Mouse (Mus musculus) embryo, embryonic 10 days (tissue): ENCODE results near the gene Herpud2.
A peak's percentile ranks its signal among the peaks of the same experiment; 100 is the strongest.

Source experiments
- DNase-seq: peaks from one replicate; pipeline ENCODE4 v3.0.0-alpha.2; 2015; ENCODE audit warnings: low spot score

Gene Herpud2

GRCm38 (mm10) chr9:25151611-25152241 lies at the start of gene Herpud2:
Herpud2 (minus strand) TSS chr9:25151820.
- peak; percentile 95 for DNase-seq

GRCm38 (mm10) chr9:25200987-25201386 lies 49.4 kb upstream of the Herpud2 start:
- no peak for DNase-seq

- DNase-seq, result no peak
These were observed 48.5 kb upstream of the Herpud2 start for GRCm38 (mm10) chr9:25200148-25200547.

DNA sequence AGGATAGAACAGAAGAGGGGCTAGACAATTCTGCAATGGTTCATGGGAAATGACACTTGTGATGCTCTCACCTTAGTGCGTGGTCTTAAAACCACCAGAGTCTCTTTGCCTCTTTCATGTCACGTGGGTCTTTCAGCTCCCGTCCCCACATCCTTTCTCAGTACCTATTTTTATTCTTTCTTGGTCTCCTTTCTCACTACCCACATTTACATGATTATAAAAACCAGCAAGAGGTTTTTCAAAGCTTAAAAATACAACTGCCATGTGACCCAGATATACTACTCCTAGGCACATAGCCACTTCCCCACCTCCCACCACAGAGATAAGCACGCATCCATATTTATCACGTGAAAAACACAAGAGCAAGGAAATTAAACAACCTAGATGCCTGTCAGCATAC lies 45.1 kb upstream of the Herpud2 start:
- no peak for DNase-seq

GRCm38 (mm10) chr9:25191612-25192011 lies 40.0 kb upstream of the Herpud2 start:
- DNase-seq, result no peak

DNA sequence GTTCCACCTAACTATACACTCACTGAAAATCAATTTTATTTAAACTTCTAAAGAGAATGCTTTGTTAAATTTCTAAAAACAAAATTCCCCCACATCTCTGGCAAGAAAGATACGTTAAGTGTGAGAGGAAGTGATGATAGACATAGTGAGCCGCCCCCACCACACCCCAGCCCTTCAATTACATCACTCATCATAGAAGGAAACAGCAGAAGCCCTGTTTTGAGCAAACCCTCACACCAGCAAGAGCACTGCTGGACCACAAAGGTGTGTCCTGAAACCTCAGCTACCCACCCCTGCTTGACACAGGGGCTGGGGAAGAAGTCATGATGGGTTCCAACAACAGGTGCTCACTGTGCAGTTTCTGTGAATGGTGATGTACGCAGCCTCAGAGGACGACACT lies 34.9 kb upstream of the Herpud2 start:
- DNase-seq, result no peak

DNA sequence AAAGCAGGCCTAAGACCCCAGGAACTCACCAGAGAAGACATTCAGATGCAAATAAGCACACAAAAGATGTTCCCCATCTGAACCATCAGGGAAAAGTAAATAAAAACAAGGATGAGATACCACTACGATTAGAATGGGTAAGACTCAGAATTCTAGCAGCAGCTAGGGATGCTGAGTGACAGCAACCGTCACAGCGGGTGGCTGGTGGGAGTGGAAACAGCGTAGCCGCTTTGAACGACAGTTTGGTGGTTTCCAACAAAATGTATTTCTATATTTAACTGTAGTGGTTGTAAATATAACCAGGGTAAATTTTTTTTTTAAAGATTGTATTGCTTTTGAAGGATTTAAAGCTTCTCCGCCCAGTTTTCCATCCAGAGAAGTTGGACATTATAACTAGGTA lies 34.2 kb upstream of the Herpud2 start:
- no peak for DNase-seq

GRCm38 (mm10) chr9:25184606-25185005 lies 33.0 kb upstream of the Herpud2 start:
- DNase-seq, result no peak

GRCm38 (mm10) chr9:25178066-25178465 lies 26.4 kb upstream of the Herpud2 start:
- no peak for DNase-seq

DNA sequence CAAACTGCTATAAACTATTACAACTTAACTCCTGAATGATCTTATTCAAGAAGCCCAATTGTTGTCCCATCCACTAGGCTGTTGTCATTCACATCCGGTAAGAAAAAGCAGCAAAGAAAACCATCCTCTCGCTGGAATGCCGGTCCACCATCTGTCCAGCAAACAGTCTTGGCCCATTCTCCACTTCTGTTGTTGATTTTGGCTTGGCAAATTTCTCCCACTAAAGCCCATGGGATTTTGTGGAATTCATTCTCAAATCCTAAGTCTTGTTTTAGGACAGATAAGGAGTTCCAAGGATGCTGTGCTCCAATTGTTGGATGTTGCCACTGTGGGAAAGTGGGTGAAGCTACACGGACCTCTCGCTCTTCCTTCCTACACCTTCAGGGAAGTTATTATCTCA lies 25.6 kb upstream of the Herpud2 start:
- no peak for DNase-seq

GRCm38 (mm10) chr9:25176562-25176961 lies 24.9 kb upstream of the Herpud2 start:
- no peak for DNase-seq

DNA sequence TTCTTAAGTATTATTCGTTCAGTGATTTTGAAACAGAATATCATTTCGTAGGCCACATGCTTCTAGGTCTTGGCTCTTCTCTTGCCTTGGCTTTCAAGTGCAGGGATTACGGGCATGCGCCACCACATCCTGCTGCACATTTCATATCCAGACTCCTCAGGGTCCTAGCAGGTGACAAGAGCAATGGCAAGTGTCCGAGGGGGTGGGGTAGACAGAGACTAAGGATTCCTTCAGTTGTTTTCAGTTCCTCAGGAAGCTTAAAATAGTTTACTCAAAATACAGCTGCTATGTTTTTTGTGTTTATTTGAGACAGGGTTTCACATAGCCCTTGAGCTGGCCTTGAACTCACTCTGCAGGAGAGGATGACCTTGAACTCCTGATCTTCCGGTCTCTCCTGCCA lies 24.4 kb upstream of the Herpud2 start:
- no peak for DNase-seq

DNA sequence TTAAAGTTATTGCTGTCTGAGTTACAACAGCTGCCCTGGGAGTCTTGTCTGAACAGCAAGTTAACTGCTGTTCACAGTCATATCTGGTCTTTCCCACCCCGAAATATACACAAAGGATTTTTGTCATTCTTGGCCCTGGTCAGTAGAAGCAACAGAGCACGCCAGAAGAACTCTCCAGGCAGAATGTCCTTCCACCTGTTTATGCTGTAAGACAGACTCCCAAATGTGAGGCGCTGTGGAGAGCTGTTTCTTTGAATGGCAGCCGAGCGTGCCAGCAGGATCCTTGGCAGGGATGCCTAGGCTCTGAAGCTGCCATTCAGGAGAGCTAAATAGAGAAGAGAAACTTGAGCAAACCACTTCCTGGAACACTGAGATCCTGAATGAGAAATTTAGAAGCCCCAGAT lies 23.4 kb upstream of the Herpud2 start:
- DNase-seq, result no peak

DNA sequence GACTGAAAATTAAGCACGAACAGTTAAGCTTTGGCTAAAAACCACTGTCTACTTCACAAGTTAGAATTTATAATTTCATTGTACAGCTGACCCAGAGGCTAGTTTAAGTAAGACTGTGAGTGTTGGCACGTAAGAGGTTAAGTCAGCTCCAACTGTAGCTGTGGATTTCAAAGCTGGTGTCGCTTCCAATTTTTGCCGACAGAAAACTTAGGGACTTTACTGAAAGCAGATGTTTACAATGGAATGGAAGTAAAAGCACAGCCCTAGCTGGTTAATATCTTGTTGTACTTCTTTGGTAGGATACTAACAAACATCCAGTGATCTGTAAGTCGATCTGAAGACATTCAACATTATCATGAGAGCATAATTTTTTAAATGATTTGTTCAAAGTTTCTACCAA lies 23.0 kb upstream of the Herpud2 start:
- no peak for DNase-seq

DNA sequence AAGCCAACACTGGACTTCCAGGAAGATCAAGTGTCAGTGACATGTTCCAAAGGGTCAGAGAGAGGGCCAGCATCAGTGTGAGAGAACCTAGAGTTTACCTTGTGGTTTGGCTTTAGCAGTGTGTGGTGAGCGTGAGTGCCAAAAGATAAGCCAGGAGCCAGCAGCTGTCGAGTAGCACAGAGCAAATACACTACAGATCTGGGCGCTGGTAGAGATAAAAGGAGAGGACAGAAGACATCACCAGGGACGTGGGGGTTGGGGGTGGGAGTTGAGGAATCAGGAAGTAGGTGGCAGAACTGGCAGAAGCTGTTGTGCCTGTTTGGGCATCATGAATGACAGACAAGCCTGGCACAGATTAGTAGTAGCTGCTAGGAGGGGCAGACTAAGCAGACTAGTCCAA lies 21.6 kb upstream of the Herpud2 start:
- no peak for DNase-seq

- DNase-seq, result no peak
These were observed 18.0 kb upstream of the Herpud2 start for GRCm38 (mm10) chr9:25169626-25170025.

DNA sequence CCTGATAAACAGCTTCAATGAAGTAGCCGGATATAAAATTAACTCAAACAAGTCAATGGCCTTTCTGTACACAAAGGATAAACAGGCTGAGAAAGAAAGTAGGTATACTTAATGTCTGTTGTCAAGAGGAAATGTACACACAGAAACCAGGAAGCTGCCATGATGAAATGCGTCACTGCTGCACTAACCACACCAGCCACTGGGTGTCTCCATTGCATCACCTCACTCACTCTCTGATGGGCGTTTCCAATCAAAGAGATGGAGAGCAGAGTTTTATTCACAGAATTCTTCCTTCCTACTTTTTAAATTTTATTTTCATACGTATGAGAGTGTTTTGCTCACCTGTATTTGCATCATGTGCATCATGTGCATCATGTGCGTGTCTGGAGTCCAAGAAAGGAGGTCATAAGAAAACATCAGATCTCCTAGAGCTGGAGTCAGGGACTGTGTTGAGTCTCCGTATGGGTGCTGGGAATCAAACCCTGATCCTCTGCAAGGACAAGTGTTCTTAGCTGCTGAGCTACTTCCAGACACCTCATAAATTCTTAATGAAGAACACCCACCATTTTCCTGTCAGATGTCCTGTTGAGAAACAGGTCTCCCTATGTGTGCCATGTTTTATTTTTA lies 16.0 kb upstream of the Herpud2 start:
- peak; percentile 84 for DNase-seq

DNA sequence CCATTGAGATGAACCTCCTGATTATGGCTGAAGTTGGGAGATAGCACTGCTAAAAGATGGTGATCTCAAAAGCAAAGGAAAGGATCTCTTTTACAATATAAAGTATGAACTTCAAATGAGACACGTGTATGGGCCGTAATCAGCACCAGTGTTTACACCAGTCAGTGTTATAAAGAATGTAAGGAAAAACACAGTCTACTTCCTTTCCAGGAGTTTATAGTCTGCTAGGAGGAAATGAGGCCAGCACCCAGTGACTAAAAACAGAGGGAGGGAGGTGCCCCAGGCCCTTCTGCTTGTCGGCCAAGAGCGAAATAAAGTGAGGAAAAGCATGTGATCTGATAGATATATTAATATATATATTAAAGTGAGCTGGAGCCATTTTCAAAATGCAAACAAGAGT lies 6.6 kb upstream of the Herpud2 start:
- DNase-seq, result no peak

GRCm38 (mm10) chr9:25156377-25156776 lies 4.8 kb upstream of the Herpud2 start:
- DNase-seq, result peak; percentile 25

DNA sequence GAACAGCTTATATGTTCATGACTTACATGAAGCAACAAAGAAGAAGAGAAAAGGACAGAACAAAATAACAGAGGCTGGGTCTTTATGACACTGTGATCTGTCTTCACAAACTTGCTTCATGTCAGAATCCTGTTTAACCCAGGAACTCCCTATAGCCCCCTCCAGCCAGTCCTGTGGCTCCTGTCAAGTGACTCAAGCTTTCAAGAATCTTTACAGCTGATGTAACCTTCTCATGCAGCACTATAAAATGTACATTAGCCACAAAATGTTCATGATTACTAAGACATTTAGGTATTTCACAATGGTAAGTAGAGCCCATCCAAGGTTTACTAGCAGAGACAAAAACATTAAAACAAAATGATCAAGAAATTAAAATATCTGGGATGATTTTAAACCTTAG lies 1.4 kb upstream of the Herpud2 start:
- DNase-seq, result no peak

GRCm38 (mm10) chr9:25152457-25152856 lies 837 bp upstream of the Herpud2 start:
- no peak for DNase-seq

DNA sequence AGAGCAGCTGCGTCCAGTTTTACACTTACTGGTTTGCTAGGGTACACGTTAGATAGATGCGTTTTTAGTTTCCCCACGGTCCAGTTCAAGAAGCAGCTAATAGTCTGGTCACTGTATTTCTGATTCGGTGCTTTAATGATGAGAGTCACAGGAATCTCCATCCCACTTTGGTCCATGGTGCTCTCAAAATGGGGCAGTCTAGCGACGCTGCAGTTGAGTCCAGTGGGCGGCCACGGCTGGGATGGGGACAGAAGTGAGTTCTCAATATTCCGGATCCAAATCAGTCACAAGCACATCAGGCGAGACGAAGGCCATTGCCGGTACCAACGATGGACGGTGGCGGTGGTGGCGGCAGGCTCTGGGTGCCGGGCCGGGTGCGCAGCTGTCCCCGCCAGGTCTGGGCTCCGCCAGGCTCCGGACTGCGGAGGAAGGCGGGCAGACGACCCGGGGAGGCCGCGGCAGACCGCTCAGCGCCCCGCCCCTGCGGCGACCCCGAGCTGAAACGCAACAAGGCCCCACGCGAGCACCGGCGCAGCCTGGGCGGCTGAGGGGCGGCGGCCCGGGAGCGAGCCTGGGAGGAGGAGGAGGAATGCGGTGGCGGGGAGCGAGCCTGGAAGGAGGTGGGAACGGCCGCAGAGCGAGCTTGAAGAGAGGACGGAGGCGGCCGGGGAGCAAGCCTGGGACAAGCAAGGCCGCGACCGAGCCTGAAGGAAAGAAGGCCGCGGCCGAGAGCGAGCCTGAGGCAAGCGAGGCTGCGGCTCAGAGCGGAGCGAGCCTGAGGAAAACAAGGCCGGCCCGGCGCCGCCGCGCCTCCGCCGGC lies 619 bp downstream of the Herpud2 start:
- DNase-seq, result peak; percentile 78

- no peak for DNase-seq
These were observed 2.9 kb downstream of the Herpud2 start for GRCm38 (mm10) chr9:25148767-25149166.
